Mouse (Mus musculus) lung, postnatal 0 days (tissue): ENCODE results near the gene Vsx2. TPM values are rescaled to one million over a fixed set of nuclear protein-coding genes. Genes with fewer than 3 reads are reported as not detected.

Experiments
- ATAC-seq: fragments of 200-750 bp; cut with Nextera tagmentation; 2 replicates; pipeline ENCODE4 v1.8.0; 2017; ENCODE audit warnings: moderate library complexity
- DNase-seq: peaks from one replicate; pipeline ENCODE4 v3.0.0-alpha.2; 2016; ENCODE audit warnings: low spot score
- H3K27ac ChIP-seq: fragments of 300-500 bp; sonication (generic); 2 replicates; pipeline ENCODE4 v1.5.1; 2014; ENCODE audit warnings: antibody characterized with exemption, mild to moderate bottlenecking, low read length, mixed read lengths
- H3K27me3 ChIP-seq: fragments of 300-500 bp; sonication (generic); replicated peaks from 2 replicates; pipeline ENCODE4 v1.6.1; 2014; ENCODE audit warnings: low read length, mixed read lengths; ENCODE audit not compliant: insufficient read depth
- H3K36me3 ChIP-seq: fragments of 300-500 bp; sonication (generic); 2 replicates; pipeline ENCODE4 v1.6.1; 2014; ENCODE audit warnings: low read length, mixed read lengths; ENCODE audit not compliant: insufficient read depth
- H3K4me1 ChIP-seq: fragments of 300-500 bp; sonication (generic); 2 replicates; pipeline ENCODE4 v1.6.1; 2014; ENCODE audit warnings: antibody characterized with exemption, low read depth, low read length, mixed read lengths; ENCODE audit not compliant: insufficient read depth
- H3K4me2 ChIP-seq: fragments of 300-500 bp; sonication (generic); replicated peaks from 2 replicates; pipeline ENCODE4 v1.6.1; 2014; ENCODE audit warnings: low read depth, mild to moderate bottlenecking, low read length, moderate library complexity, mixed read lengths
- H3K4me3 ChIP-seq: fragments of 300-500 bp; sonication (generic); 2 replicates; pipeline ENCODE4 v1.5.1; 2014; ENCODE audit warnings: low read depth, low read length
- H3K9ac ChIP-seq: fragments of 300-500 bp; sonication (generic); replicated peaks from 2 replicates; pipeline ENCODE4 v1.6.1; 2014; ENCODE audit warnings: low read depth, mild to moderate bottlenecking
- H3K9me3 ChIP-seq: fragments of 300-500 bp; sonication (generic); 2 replicates; pipeline ENCODE4 v1.6.1; 2016; ENCODE audit warnings: low read length, mixed read lengths
- CTCF ChIP-seq: IDR thresholded peaks from 2 replicates; pipeline ENCODE4 v1.5.1; 2016; ENCODE audit warnings: antibody characterized with exemption, mild to moderate bottlenecking
- EP300 ChIP-seq: IDR thresholded peaks from 2 replicates; pipeline ENCODE4 v1.6.1; 2016; ENCODE audit warnings: antibody characterized with exemption, mild to moderate bottlenecking, control low read depth
- WGBS: fragments of 180-500 bp; shearing (Covaris S2); extraction: QIAGEN DNeasy Blood & Tissue Kit; methylation state at CpG from one replicate; pipeline ENCODE4 v1.1.7; 2014; 5-methylcytosine and 5-hydroxymethylcytosine counted together
- polyA plus RNA-seq: library from polyadenylated mRNA; unstranded; fragments of >200 nt; fragmentation: Nextera tagmentation; extraction: Ambion mirVana; gene quantifications from 2 replicates; pipeline ENCODE4 v1.2.1, GENCODE M21; 2015

Gene Vsx2
- polyA plus RNA-seq, 1 experiment from 2014 or later, result not detected

DNA sequence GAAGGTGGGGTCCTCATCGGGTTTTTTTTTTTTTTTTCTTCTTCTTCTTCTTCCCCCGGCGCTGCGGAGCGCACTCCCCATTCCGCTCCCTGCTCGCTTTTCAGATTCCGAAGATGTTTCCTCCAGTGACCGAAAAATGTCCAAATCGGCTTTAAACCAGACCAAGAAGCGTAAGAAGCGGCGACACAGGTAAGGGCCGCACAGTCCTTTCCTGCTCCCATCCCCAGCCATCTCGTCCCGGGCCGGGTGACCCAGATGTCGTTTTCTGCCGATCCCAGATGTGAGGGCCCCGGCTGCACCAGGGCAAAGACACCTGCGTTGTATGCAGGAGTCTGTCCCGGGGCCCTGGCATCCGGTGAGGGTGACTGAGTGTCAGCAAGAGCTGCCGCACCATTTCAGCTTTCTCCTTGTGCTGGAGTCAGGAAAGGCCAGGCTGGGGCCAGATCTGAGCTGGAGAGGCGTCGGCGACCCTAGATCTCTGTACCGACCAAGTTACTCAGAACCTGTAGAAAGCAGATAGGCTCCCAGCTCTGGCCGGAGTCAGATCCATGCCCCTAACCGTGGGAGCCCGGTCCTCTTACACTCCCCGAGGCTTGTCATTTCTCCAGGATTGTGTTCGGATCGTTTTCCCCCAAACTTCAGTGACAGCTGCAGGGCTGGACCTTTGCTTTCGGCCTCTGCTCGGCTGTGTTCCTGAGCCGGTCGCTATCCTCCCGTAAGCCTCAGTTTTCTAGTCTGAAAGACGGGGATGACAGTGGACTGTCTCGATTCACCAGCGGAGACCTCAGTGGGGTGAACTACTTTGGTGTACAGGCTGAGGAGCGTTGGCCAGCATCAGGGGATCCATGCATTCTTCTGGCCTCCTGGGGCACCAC lies 2.1 kb downstream of the Vsx2 start:
- WGBS, result 3% methylated on average over 43 of the region's 43 CpGs
- Histone ChIP-seq H3K4me1 (no peaks in the 10 kb centered on the region), H3K27ac (no peak overlapping the region), H3K9ac (no peak overlapping the region), H3K4me3 (no peak overlapping the region), H3K27me3 (peaks cover 52% of the 10 kb centered on the region), H3K4me2 (no peak overlapping the region), H3K36me3 (no peaks in the 10 kb centered on the region), H3K9me3 (no peaks in the 10 kb centered on the region)
- no peak for ATAC-seq
- no peak for DNase-seq
- TF ChIP-seq CTCF (no peak), EP300 (no peak)

DNA sequence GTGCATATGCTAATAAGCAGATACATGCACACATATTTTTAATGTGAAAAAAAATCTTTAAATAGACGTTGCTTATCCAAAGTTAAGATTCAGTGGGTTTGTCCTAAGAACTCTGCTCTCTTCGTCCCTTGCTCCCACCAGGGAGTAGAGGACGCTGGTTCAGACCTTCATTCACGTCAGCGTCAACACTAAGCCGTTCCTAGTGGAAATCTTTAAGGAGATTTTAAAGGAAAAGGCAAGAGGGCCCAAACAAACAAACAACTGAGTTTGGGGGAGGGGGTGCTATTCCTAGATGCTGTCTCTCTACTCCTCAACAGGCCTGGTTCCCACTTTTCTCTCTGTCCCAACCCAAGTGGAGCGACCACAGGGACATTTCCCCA lies 2.8 kb downstream of the Vsx2 start:
- H3K9ac ChIP-seq, result no peak overlapping the region
- H3K36me3 ChIP-seq, result no peaks in the 10 kb centered on the region
- no peak for DNase-seq
- H3K9me3 ChIP-seq, result no peaks in the 10 kb centered on the region
- no peak for TF ChIP-seq CTCF
- 11% methylated on average over 7 of the region's 7 CpGs for WGBS
- H3K4me2 ChIP-seq, result no peak overlapping the region
- H3K4me3 ChIP-seq, result no peak overlapping the region
- no peaks in the 10 kb centered on the region for H3K4me1 ChIP-seq
- H3K27ac ChIP-seq, result no peak overlapping the region
- no peak for ATAC-seq
- H3K27me3 ChIP-seq, result peaks cover 48% of the 10 kb centered on the region

DNA sequence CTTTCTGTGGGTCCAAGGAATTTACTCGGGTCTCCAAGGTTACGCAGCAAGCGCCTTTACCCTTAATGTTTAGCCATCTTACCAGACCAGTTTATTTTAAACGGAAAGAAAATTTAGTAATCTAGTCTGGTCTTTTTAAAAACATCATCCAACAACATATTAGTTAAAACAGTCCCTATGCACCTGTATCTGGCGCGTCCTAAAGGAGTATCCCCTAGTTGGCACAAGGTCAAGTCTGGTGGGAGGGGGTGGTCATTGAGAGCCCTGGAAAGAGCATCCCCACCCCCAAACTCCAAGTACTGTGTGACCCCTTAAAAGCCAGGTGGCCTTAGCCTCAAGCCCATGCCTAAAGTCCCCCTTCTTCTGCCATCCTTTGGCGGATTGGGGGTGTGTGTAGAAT lies 3.5 kb downstream of the Vsx2 start:
- Histone ChIP-seq H3K4me3 (no peak overlapping the region), H3K4me1 (no peaks in the 10 kb centered on the region)
- TF ChIP-seq CTCF (no peak), EP300 (no peak)

DNA sequence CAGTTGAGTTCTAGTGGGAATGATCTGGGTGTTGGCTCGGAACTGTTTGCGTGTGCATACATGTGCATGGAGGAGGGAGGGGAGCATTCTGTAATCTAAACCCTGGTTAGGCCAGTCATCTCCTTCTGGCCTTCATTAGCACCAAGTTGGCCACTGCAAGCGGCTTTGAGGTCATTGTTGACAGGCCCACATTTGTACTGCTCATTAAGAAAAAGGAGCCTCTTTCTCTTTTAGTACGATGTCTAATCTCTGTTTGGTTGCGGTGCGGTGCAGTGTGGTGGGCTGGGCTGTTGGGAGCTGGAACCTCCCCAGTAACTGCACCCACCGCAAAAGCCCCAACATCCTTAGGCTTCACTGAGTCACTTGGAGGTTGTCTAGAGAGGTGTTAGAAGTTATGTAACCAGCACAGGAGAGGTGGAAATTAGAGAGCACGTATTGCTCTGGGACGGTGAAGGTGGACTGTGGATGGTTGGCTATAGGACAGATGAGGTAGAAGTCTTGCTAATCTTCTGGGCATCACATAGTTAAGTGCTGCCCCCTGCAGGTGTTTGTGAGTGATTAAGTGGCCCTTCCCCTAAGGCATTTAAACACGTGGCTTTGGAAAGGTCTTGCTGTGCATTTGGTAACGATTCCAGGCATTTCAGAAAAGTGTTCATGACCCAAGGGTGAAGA lies 8.3 kb downstream of the Vsx2 start:
- no peak overlapping the region for H3K4me3 ChIP-seq
- H3K4me2 ChIP-seq, result no peak overlapping the region
- H3K36me3 ChIP-seq, result no peaks in the 10 kb centered on the region
- H3K27ac ChIP-seq, result no peak overlapping the region
- peaks cover 3% of the 10 kb centered on the region; the same call in 1 of the 2 replicates for H3K27me3 ChIP-seq
- no peak for ATAC-seq
- H3K9me3 ChIP-seq, result no peaks in the 10 kb centered on the region
- no peaks in the 10 kb centered on the region for H3K4me1 ChIP-seq
- H3K9ac ChIP-seq, result no peak overlapping the region
- DNase-seq, result no peak
- TF ChIP-seq CTCF (0 out of 2 replicates have a peak, but pooled peaks have one; percentile 11), EP300 (no peak)
- WGBS, result 69% methylated on average over 11 of the region's 11 CpGs

More for the DNA sequence above, 3.5 kb downstream of the Vsx2 start:
- no peaks in the 10 kb centered on the region for H3K36me3 ChIP-seq
- peaks cover 42% of the 10 kb centered on the region for H3K27me3 ChIP-seq
- no peak overlapping the region for H3K4me2 ChIP-seq
- H3K27ac ChIP-seq, result no peak overlapping the region
- H3K9ac ChIP-seq, result no peak overlapping the region
- no peaks in the 10 kb centered on the region for H3K9me3 ChIP-seq
- ATAC-seq, result no peak
- 23% methylated on average over 7 of the region's 7 CpGs for WGBS
- DNase-seq, result no peak

DNA sequence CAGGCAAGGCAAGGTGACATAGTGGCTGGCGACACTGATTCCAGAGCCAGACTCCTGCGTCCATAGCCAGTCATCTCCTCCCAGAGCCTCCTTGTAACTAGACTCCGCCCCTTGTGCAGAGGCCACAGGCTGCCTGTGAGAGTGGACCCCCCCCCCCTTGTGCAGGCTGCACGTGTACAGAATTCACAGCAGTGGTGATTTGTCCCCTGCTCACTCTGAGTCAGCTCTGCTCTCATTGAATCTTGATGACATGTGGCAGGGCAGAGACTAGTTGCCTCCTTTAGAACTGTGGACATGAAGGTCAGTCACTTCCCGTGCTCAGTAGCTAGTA lies 8.8 kb downstream of the Vsx2 start:
- H3K4me3 ChIP-seq, result no peak overlapping the region
- no peak overlapping the region for H3K9ac ChIP-seq

DNA sequence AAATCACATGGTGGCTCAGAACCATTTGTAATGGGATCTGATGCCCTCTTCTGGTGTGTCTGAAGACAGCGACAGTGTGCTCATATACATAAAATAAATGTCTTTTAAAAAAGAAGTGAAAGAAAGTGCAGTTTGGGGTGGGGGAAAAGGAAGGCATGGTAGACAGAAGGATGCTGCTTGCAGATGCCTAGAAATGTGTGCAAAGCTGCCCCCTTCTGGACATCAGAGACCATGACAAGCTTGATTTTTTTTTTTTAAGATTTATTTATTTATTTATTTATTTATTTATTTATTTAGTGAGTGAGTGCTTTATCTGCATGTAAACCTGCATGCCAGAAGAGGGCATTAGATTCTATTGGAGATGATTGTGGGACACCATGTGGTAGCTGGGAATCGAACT lies 11.7 kb downstream of the Vsx2 start:
- Histone ChIP-seq H3K9ac (no peak overlapping the region), H3K4me2 (no peak overlapping the region), H3K9me3 (no peaks in the 10 kb centered on the region), H3K4me1 (no peaks in the 10 kb centered on the region), H3K4me3 (no peak overlapping the region), H3K36me3 (no peaks in the 10 kb centered on the region), H3K27me3 (no peaks in the 10 kb centered on the region), H3K27ac (no peak overlapping the region)
- no peak for DNase-seq
- TF ChIP-seq EP300, result no peak
- no peak for TF ChIP-seq CTCF
- no peak for ATAC-seq
- 90% methylated on average over 2 of the region's 2 CpGs for WGBS

More for the DNA sequence above, 8.8 kb downstream of the Vsx2 start:
- H3K4me1 ChIP-seq, result no peaks in the 10 kb centered on the region
- TF ChIP-seq EP300 (no peak), CTCF (no peak)
- WGBS, result 38% methylated on average over 5 of the region's 5 CpGs
- DNase-seq, result no peak
- no peak overlapping the region for H3K27ac ChIP-seq
- ATAC-seq, result no peak
- no peaks in the 10 kb centered on the region; the same call in 1 of the 2 replicates for H3K27me3 ChIP-seq
- no peaks in the 10 kb centered on the region for H3K36me3 ChIP-seq
- H3K9me3 ChIP-seq, result no peaks in the 10 kb centered on the region
- no peak overlapping the region for H3K4me2 ChIP-seq
